Mouse (Mus musculus): ENCODE data around the gene 4930579G24Rik. TPM values are rescaled to one million over a fixed set of nuclear protein-coding genes. Genes with fewer than 3 reads are reported as not detected.

Gene 4930579G24Rik
- total RNA-seq, 2 experiments from 2014 or later: 16.7 to 39.0 TPM

Other genes starting within 250 kb of the 4930579G24Rik start
- 17.9 and 21.3 TPM in 2 replicates for gene Fnip2, start 61.3 kb upstream of the 4930579G24Rik start, total RNA-seq (2015)
- 16.4 and 17.1 TPM in 2 replicates for gene Fnip2, start 61.3 kb upstream of the 4930579G24Rik start, total RNA-seq (2017)
- 61.9 and 62.0 TPM in 2 replicates for gene Ppid, start 37.7 kb upstream of the 4930579G24Rik start, total RNA-seq (2015)
- 80.3 and 85.5 TPM in 2 replicates for gene Ppid, start 37.7 kb upstream of the 4930579G24Rik start, total RNA-seq (2017)
- 28.4 and 34.4 TPM in 2 replicates for gene Etfdh, start 421 bp downstream of the 4930579G24Rik start, total RNA-seq (2015)
- 49.6 and 56.6 TPM in 2 replicates for gene Etfdh, start 421 bp downstream of the 4930579G24Rik start, total RNA-seq (2017)
- not detected in 2 replicates for gene Rxfp1, start 108.8 kb downstream of the 4930579G24Rik start, total RNA-seq (2015)
- 0.04 TPM in 1 of 2 replicates, not detected in the other for gene Rxfp1, start 108.8 kb downstream of the 4930579G24Rik start, total RNA-seq (2017)
- gene Tmem144, start 223.7 kb downstream of the 4930579G24Rik start, total RNA-seq (2015): 1.9 and 2.7 TPM in 2 replicates
- 1.2 and 1.5 TPM in 2 replicates for gene Tmem144, start 223.7 kb downstream of the 4930579G24Rik start, total RNA-seq (2017)